Mouse (Mus musculus): ENCODE measurements around the gene Ccdc159. TPM values are rescaled to one million over a fixed set of nuclear protein-coding genes. Genes with fewer than 3 reads are reported as not detected.

Ccdc159 gene
- polyA plus RNA-seq (2015; fragmentation: Nextera tagmentation; extraction: Ambion mirVana): 5.0 and 6.6 TPM in 2 replicates

GRCm38 (mm10) chr9:21927208-21927753, at the start of gene Ccdc159, which contains the start of gene Tmem205:
Ccdc159 (plus strand) TSS chr9:21927471.
Tmem205 (minus strand) TSS chr9:21927556.
- under 1% methylated on average over 28 of the region's 28 CpGs for WGBS
- H3K4me1 ChIP-seq: peaks cover 12% of the 10 kb centered on the region
- peak within 1 kb of the TSS; percentile 64 for H3K4me2 ChIP-seq
- H3K36me3 ChIP-seq (ENCODE audit: poor library complexity, severe bottlenecking): peaks cover 6% of the 10 kb centered on the region; the same call in 1 of the 2 replicates
- peak; percentile 97 for ATAC-seq
- H3K27me3 ChIP-seq: no peaks in the 10 kb centered on the region
- H3K9ac ChIP-seq: peak within 1 kb of the TSS; percentile 77
- H3K4me3 ChIP-seq: peak within 1 kb of the TSS; percentile 55
- no peaks in the 10 kb centered on the region for H3K9me3 ChIP-seq (replicated peaks)
- peak within 1 kb of the TSS; percentile 60 for H3K27ac ChIP-seq

GRCm38 (mm10) chr9:21889229-21889628, 38.0 kb upstream of the Ccdc159 start:
- no peak overlapping the region for H3K27ac ChIP-seq
- no peaks in the 10 kb centered on the region for H3K9me3 ChIP-seq (replicated peaks)
- WGBS: 69% methylated on average over 3 of the region's 3 CpGs
- no peaks in the 10 kb centered on the region for H3K4me1 ChIP-seq
- ATAC-seq: no peak
- H3K4me3 ChIP-seq: no peak overlapping the region
- no peak overlapping the region for H3K4me2 ChIP-seq
- no peaks in the 10 kb centered on the region for H3K36me3 ChIP-seq (ENCODE audit: poor library complexity, severe bottlenecking)
- peaks cover 7% of the 10 kb centered on the region for H3K27me3 ChIP-seq
- no peak overlapping the region for H3K9ac ChIP-seq

GRCm38 (mm10) chr9:21901223-21901820, 25.9 kb upstream of the Ccdc159 start:
- ATAC-seq: peak; percentile 93
- WGBS: 16% methylated on average over 10 of the region's 10 CpGs
- H3K27me3 ChIP-seq: peaks cover 36% of the 10 kb centered on the region
- H3K36me3 ChIP-seq (ENCODE audit: poor library complexity, severe bottlenecking): no peaks in the 10 kb centered on the region
- peak overlapping the region; percentile 53 for H3K4me2 ChIP-seq
- H3K9me3 ChIP-seq (replicated peaks): no peaks in the 10 kb centered on the region
- no peak overlapping the region for H3K27ac ChIP-seq
- H3K4me1 ChIP-seq: no peaks in the 10 kb centered on the region
- 0 out of 2 replicates have a peak overlapping the region, but pooled peaks have one; percentile 9 for H3K9ac ChIP-seq
- peak overlapping the region; percentile 37 for H3K4me3 ChIP-seq

GRCm38 (mm10) chr9:21904031-21904430, 23.2 kb upstream of the Ccdc159 start:
- Histone ChIP-seq H3K36me3 (ENCODE audit: poor library complexity, severe bottlenecking) (no peaks in the 10 kb centered on the region), H3K27ac (no peak overlapping the region), H3K4me2 (no peak overlapping the region), H3K4me3 (no peak overlapping the region), H3K4me1 (no peaks in the 10 kb centered on the region), H3K9me3 (replicated peaks) (no peaks in the 10 kb centered on the region), H3K9ac (no peak overlapping the region), H3K27me3 (peaks cover 20% of the 10 kb centered on the region)
- no peak for ATAC-seq
- 87% methylated on average over 4 of the region's 4 CpGs for WGBS

- H3K9me3 ChIP-seq (replicated peaks): no peaks in the 10 kb centered on the region
- no peak overlapping the region for H3K4me3 ChIP-seq
- WGBS: 78% methylated on average over 11 of the region's 11 CpGs
- no peak overlapping the region for H3K9ac ChIP-seq
- no peak overlapping the region for H3K27ac ChIP-seq
- H3K27me3 ChIP-seq: 0 out of 2 replicates have a peak, but pooled peaks cover 4% of the 10 kb centered on the region
- H3K36me3 ChIP-seq (ENCODE audit: poor library complexity, severe bottlenecking): no peaks in the 10 kb centered on the region
- H3K4me1 ChIP-seq: no peaks in the 10 kb centered on the region
- no peak for ATAC-seq
- no peak overlapping the region for H3K4me2 ChIP-seq
Measured at GRCm38 (mm10) chr9:21908216-21908615, 19.1 kb upstream of the Ccdc159 start.

- Histone ChIP-seq H3K4me2 (no peak overlapping the region), H3K27me3 (0 out of 2 replicates have a peak, but pooled peaks cover 6% of the 10 kb centered on the region), H3K36me3 (ENCODE audit: poor library complexity, severe bottlenecking) (0 out of 2 replicates have a peak, but pooled peaks cover 6% of the 10 kb centered on the region), H3K4me1 (no peaks in the 10 kb centered on the region), H3K27ac (no peak overlapping the region), H3K9me3 (replicated peaks) (no peaks in the 10 kb centered on the region), H3K4me3 (no peak overlapping the region), H3K9ac (no peak overlapping the region)
- ATAC-seq: no peak
- WGBS: 80% methylated on average over 10 of the region's 10 CpGs
Measured at GRCm38 (mm10) chr9:21909474-21910223, 17.6 kb upstream of the Ccdc159 start.

GRCm38 (mm10) chr9:21916851-21917492, 10.3 kb upstream of the Ccdc159 start:
- H3K27ac ChIP-seq: peak overlapping the region; percentile 85
- peak overlapping the region; percentile 65 for H3K4me3 ChIP-seq
- 51% methylated on average over 3 of the region's 3 CpGs for WGBS

GRCm38 (mm10) chr9:21917493-21918034, 9.7 kb upstream of the Ccdc159 start:
- Histone ChIP-seq H3K4me1 (peaks cover 15% of the 10 kb centered on the region), H3K9me3 (replicated peaks) (no peaks in the 10 kb centered on the region), H3K9ac (peak overlapping the region; percentile 76), H3K27me3 (peaks cover 22% of the 10 kb centered on the region), H3K27ac (peak overlapping the region; percentile 85), H3K4me3 (peak overlapping the region; percentile 65), H3K36me3 (ENCODE audit: poor library complexity, severe bottlenecking) (peaks cover 10% of the 10 kb centered on the region; the same call in 1 of the 2 replicates), H3K4me2 (peak overlapping the region; percentile 90)
- WGBS: 2% methylated on average over 35 of the region's 35 CpGs
- peak; percentile 90 for ATAC-seq

More at GRCm38 (mm10) chr9:21916851-21917492, 10.3 kb upstream of the Ccdc159 start:
- H3K4me1 ChIP-seq: peaks cover 15% of the 10 kb centered on the region
- peaks cover 22% of the 10 kb centered on the region for H3K27me3 ChIP-seq
- H3K9ac ChIP-seq: peak overlapping the region; percentile 76
- ATAC-seq: no peak
- peak overlapping the region; percentile 90 for H3K4me2 ChIP-seq
- no peaks in the 10 kb centered on the region for H3K9me3 ChIP-seq (replicated peaks)
- H3K36me3 ChIP-seq (ENCODE audit: poor library complexity, severe bottlenecking): peaks cover 10% of the 10 kb centered on the region; the same call in 1 of the 2 replicates

GRCm38 (mm10) chr9:21918035-21918592, 9.2 kb upstream of the Ccdc159 start, which contains the start of gene Rab3d:
Rab3d (minus strand) TSS chr9:21918192.
- H3K36me3 ChIP-seq (ENCODE audit: poor library complexity, severe bottlenecking): peaks cover 10% of the 10 kb centered on the region; the same call in 1 of the 2 replicates
- H3K4me3 ChIP-seq: peak within 1 kb of the TSS; percentile 65
- peak; percentile 94 for ATAC-seq
- H3K9ac ChIP-seq: peak within 1 kb of the TSS; percentile 76
- WGBS: under 1% methylated on average over 36 of the region's 36 CpGs
- H3K4me2 ChIP-seq: peak within 1 kb of the TSS; percentile 90
- H3K4me1 ChIP-seq: peaks cover 15% of the 10 kb centered on the region
- H3K27me3 ChIP-seq: peaks cover 22% of the 10 kb centered on the region
- peak within 1 kb of the TSS; percentile 85 for H3K27ac ChIP-seq
- H3K9me3 ChIP-seq (replicated peaks): no peaks in the 10 kb centered on the region

- Histone ChIP-seq H3K27ac (no peak overlapping the region), H3K9me3 (replicated peaks) (no peaks in the 10 kb centered on the region), H3K27me3 (peaks cover 22% of the 10 kb centered on the region), H3K4me2 (peak overlapping the region; percentile 90), H3K4me3 (0 out of 2 replicates have a peak overlapping the region, but pooled peaks have one; percentile 65), H3K4me1 (peaks cover 15% of the 10 kb centered on the region), H3K36me3 (ENCODE audit: poor library complexity, severe bottlenecking) (peaks cover 10% of the 10 kb centered on the region; the same call in 1 of the 2 replicates), H3K9ac (no peak overlapping the region)
- no peak for ATAC-seq
- WGBS: 25% methylated on average over 5 of the region's 5 CpGs
Measured at GRCm38 (mm10) chr9:21918692-21919384, 8.4 kb upstream of the Ccdc159 start.

Data from forebrain, embryonic 13.5 days (tissue).